Mouse (Mus musculus) lung, embryonic 16.5 days (tissue): Measurements from ENCODE around the gene Ccdc57. TPM values are rescaled to one million over a fixed set of nuclear protein-coding genes. Genes with fewer than 3 reads are reported as not detected.

ENCODE experiments used
- ATAC-seq: fragments of 200-750 bp; cut with Nextera tagmentation; 2 replicates; pipeline ENCODE4 v1.8.0; 2017; ENCODE audit warnings: low read depth, mild to moderate bottlenecking, moderate library complexity
- H3K27ac ChIP-seq: fragments of 300-500 bp; sonication (generic); 2 replicates; pipeline ENCODE4 v1.5.1; 2014; ENCODE audit warnings: mild to moderate bottlenecking, control low read depth, low read length
- H3K27me3 ChIP-seq: fragments of 300-500 bp; sonication (generic); 2 replicates; pipeline ENCODE4 v1.6.1; 2014; ENCODE audit warnings: low read depth, low read length, mixed read lengths; ENCODE audit not compliant: control insufficient read depth, insufficient read depth
- H3K36me3 ChIP-seq: fragments of 300-500 bp; sonication (generic); 2 replicates; pipeline ENCODE4 v1.6.1; 2014; ENCODE audit warnings: low read length; ENCODE audit not compliant: control insufficient read depth, insufficient read depth
- H3K4me1 ChIP-seq: fragments of 300-500 bp; sonication (generic); replicated peaks from 2 replicates; pipeline ENCODE4 v1.6.1; 2014; ENCODE audit warnings: low read length, mixed read lengths; ENCODE audit not compliant: control insufficient read depth, insufficient read depth
- H3K4me2 ChIP-seq: fragments of 300-500 bp; sonication (generic); 2 replicates; pipeline ENCODE4 v1.6.1; 2014; ENCODE audit warnings: low read depth, low read length, control low read depth
- H3K4me3 ChIP-seq: fragments of 300-500 bp; sonication (generic); 2 replicates; pipeline ENCODE4 v1.5.1; 2014; ENCODE audit warnings: mild to moderate bottlenecking, low read length, control low read depth
- H3K9ac ChIP-seq: fragments of 300-500 bp; sonication (generic); 2 replicates; pipeline ENCODE4 v1.6.1; 2014; ENCODE audit warnings: low read length, control low read depth
- H3K9me3 ChIP-seq: fragments of 300-500 bp; sonication (generic); 2 replicates; pipeline ENCODE4 v1.6.1; 2016; ENCODE audit warnings: low read length; ENCODE audit not compliant: control insufficient read depth
- WGBS: fragments of 180-500 bp; shearing (Covaris S2); extraction: QIAGEN DNeasy Blood & Tissue Kit; methylation state at CpG from one replicate; pipeline ENCODE4 v1.1.7; 2014; 5-methylcytosine and 5-hydroxymethylcytosine counted together
- polyA plus RNA-seq: library from polyadenylated mRNA; unstranded; fragments of >200 nt; fragmentation: Nextera tagmentation; extraction: Ambion mirVana; gene quantifications from 2 replicates; pipeline ENCODE4 v1.2.1, GENCODE M21; 2015

The Ccdc57 gene
- polyA plus RNA-seq, 1 experiment from 2014 or later, result 6.4 TPM

- Histone ChIP-seq H3K4me1 (peaks cover 17% of the 10 kb centered on the region), H3K9me3 (no peaks in the 10 kb centered on the region), H3K4me3 (no peak overlapping the region), H3K9ac (no peak overlapping the region), H3K36me3 (no peaks in the 10 kb centered on the region), H3K27me3 (no peaks in the 10 kb centered on the region), H3K27ac (no peak overlapping the region), H3K4me2 (no peak overlapping the region)
- ATAC-seq, result no peak
- 85% methylated on average over 5 of the region's 5 CpGs for WGBS
Observed at GRCm38 (mm10) chr11:120945926-120946325, 13.3 kb upstream of the Ccdc57 start.

GRCm38 (mm10) chr11:120945266-120945665, 12.6 kb upstream of the Ccdc57 start:
- Histone ChIP-seq H3K27me3 (no peaks in the 10 kb centered on the region), H3K36me3 (no peaks in the 10 kb centered on the region), H3K27ac (no peak overlapping the region), H3K9me3 (no peaks in the 10 kb centered on the region), H3K4me1 (peaks cover 12% of the 10 kb centered on the region), H3K4me2 (no peak overlapping the region), H3K9ac (no peak overlapping the region), H3K4me3 (no peak overlapping the region)
- ATAC-seq, result no peak
- 79% methylated on average over 7 of the region's 7 CpGs for WGBS

GRCm38 (mm10) chr11:120940959-120941358, 8.3 kb upstream of the Ccdc57 start:
- H3K4me1 ChIP-seq, result no peaks in the 10 kb centered on the region
- no peaks in the 10 kb centered on the region for H3K36me3 ChIP-seq
- ATAC-seq, result no peak
- H3K27ac ChIP-seq, result no peak overlapping the region
- 76% methylated on average over 6 of the region's 6 CpGs for WGBS
- no peaks in the 10 kb centered on the region for H3K27me3 ChIP-seq
- H3K9me3 ChIP-seq, result no peaks in the 10 kb centered on the region
- no peak overlapping the region for H3K9ac ChIP-seq
- H3K4me3 ChIP-seq, result no peak overlapping the region
- H3K4me2 ChIP-seq, result no peak overlapping the region

GRCm38 (mm10) chr11:120939712-120940341, 7.2 kb upstream of the Ccdc57 start:
- no peak overlapping the region for H3K4me2 ChIP-seq
- H3K9me3 ChIP-seq, result no peaks in the 10 kb centered on the region
- H3K36me3 ChIP-seq, result no peaks in the 10 kb centered on the region
- no peaks in the 10 kb centered on the region for H3K4me1 ChIP-seq
- no peak overlapping the region for H3K27ac ChIP-seq
- H3K4me3 ChIP-seq, result no peak overlapping the region
- H3K9ac ChIP-seq, result no peak overlapping the region
- WGBS, result 40% methylated on average over 6 of the region's 6 CpGs
- H3K27me3 ChIP-seq, result no peaks in the 10 kb centered on the region
- no peak for ATAC-seq

GRCm38 (mm10) chr11:120938795-120939194, 6.1 kb upstream of the Ccdc57 start:
- Histone ChIP-seq H3K27ac (no peak overlapping the region), H3K27me3 (no peaks in the 10 kb centered on the region), H3K4me1 (no peaks in the 10 kb centered on the region), H3K4me2 (no peak overlapping the region), H3K9ac (no peak overlapping the region), H3K4me3 (no peak overlapping the region), H3K9me3 (no peaks in the 10 kb centered on the region), H3K36me3 (no peaks in the 10 kb centered on the region)
- ATAC-seq, result no peak; the same call in 1 of the 2 replicates
- WGBS, result 29% methylated on average over 4 of the region's 4 CpGs

- ATAC-seq, result no peak
- WGBS, result 97% methylated on average over 1 of the region's 1 CpGs
- Histone ChIP-seq H3K27me3 (no peaks in the 10 kb centered on the region), H3K9me3 (no peaks in the 10 kb centered on the region), H3K36me3 (no peaks in the 10 kb centered on the region), H3K4me1 (no peaks in the 10 kb centered on the region), H3K9ac (no peak overlapping the region), H3K4me2 (no peak overlapping the region), H3K27ac (no peak overlapping the region), H3K4me3 (no peak overlapping the region)
Observed at GRCm38 (mm10) chr11:120937976-120938375, 5.3 kb upstream of the Ccdc57 start.

- no peak overlapping the region for H3K4me3 ChIP-seq
- no peak overlapping the region for H3K9ac ChIP-seq
- H3K27ac ChIP-seq, result no peak overlapping the region
- no peaks in the 10 kb centered on the region for H3K9me3 ChIP-seq
- H3K27me3 ChIP-seq, result no peaks in the 10 kb centered on the region
- H3K4me1 ChIP-seq, result peaks cover 2% of the 10 kb centered on the region; the same call in 1 of the 2 replicates
- 95% methylated on average over 4 of the region's 4 CpGs for WGBS
- H3K36me3 ChIP-seq, result no peaks in the 10 kb centered on the region
- ATAC-seq, result no peak
- 0 out of 2 replicates have a peak overlapping the region, but pooled peaks have one; percentile 58 for H3K4me2 ChIP-seq
Observed at GRCm38 (mm10) chr11:120931479-120931878, 1.2 kb downstream of the Ccdc57 start.

GRCm38 (mm10) chr11:120928468-120928867, 4.2 kb downstream of the Ccdc57 start:
- peaks cover 2% of the 10 kb centered on the region; the same call in 1 of the 2 replicates for H3K4me1 ChIP-seq
- no peak overlapping the region for H3K9ac ChIP-seq
- no peak overlapping the region for H3K4me3 ChIP-seq
- H3K36me3 ChIP-seq, result no peaks in the 10 kb centered on the region; the same call in 1 of the 2 replicates
- ATAC-seq, result no peak
- no peaks in the 10 kb centered on the region for H3K9me3 ChIP-seq
- no peak overlapping the region for H3K27ac ChIP-seq
- WGBS, result 85% methylated on average over 4 of the region's 4 CpGs
- H3K4me2 ChIP-seq, result no peak overlapping the region
- no peaks in the 10 kb centered on the region for H3K27me3 ChIP-seq

- Histone ChIP-seq H3K27me3 (no peaks in the 10 kb centered on the region), H3K9me3 (no peaks in the 10 kb centered on the region), H3K4me1 (no peaks in the 10 kb centered on the region), H3K27ac (no peak overlapping the region), H3K36me3 (peaks cover 11% of the 10 kb centered on the region; the same call in 1 of the 2 replicates), H3K9ac (no peak overlapping the region), H3K4me2 (no peak overlapping the region), H3K4me3 (no peak overlapping the region)
- 90% methylated on average over 3 of the region's 3 CpGs for WGBS
- ATAC-seq, result no peak
Observed at GRCm38 (mm10) chr11:120922528-120922927, 10.1 kb downstream of the Ccdc57 start.
